Mouse (Mus musculus): ENCODE measurements around the gene Foxr1.

DNA sequence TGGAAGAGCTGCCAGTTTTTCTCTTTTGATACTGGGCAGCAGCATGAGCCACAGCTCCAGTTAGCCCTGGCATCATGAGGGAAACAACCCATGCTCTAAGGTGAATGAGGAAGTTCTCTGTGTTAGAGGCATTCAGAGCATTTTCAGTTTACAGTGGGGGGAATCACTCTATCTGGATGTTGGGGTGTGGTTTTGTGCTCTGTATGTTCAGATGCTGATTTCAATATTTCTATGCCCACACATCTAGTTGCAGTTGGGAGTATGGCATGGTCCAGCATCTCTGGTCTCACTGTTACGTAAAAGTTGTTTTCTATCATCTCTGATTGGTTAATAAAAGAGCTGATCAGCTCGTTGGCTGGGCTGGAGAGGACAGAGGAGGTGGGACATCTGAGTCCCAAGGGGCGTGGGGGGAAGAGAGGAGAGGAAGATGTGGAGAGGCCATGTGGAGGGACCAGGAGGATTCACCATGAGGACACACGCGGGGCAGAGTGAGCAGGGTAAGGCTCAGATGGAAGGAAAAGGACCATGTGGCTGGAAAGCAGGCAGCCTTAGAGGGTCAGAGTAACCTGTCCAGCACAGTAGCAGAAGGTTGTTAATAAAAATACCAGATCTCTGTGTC is 20.5 kb downstream of the Foxr1 start:
- TF ChIP-seq CTCF (IDR thresholded peaks at IDR 0.05; ENCODE audit: low read depth), result no peak
- TF ChIP-seq EP300 (IDR thresholded peaks at IDR 0.05; ENCODE audit: low read depth), result no peak
